8 mouse cellular contexts compared by ENCODE assay signal in the genomic region with DNA sequence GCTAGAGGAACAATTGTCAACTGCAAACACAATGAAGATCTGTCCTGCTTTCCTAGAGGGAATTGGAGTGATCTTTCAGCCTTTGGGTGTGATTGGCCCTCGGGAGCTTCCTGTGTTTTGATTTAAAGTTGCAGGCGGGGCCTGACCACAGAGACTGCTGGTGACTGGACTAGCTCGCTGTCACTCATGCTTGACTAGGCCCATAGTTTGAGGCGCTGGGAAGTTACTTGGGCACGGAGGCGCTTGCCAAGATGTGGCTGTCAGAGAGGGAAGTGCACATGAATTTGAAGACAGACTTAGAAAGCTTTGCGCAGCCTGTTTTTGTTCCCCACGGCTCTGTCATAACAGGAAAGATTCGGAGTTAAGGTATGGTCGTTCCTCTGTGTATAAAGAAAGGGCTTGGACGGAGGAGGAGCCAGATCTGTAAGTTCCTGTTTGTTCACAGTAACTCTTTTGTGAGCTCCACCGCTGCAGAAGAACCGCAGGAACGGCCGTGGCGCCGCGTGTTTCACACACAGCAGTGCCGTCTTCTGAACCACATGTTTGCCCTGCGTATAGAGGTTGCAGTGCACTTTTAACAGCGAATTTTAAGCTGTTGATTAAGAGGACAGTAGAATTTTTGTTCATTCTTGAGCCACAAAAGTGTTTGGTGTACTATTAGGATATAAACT. TPM values are rescaled to one million over a fixed set of nuclear protein-coding genes. Genes with fewer than 3 reads are reported as not detected.
DNase-seq lines count a peak whose midpoint lies in the region; ATAC-seq and TF ChIP-seq lines count a peak whose summit lies in the region.

No protein-coding gene starts in this region.

- H3K9ac ChIP-seq in ES-E14 (ENCODE audit: insufficient read depth, low read depth, low read length, poor library complexity, severe bottlenecking), result peak overlapping the region; percentile 59
- H3K9ac ChIP-seq in forebrain, embryonic 15.5 days (replicated peaks), result peak overlapping the region; percentile 4; the same call in 1 of the 2 replicates
- peak overlapping the region; percentile 56 for H3K9ac ChIP-seq in lung, embryonic 14.5 days

- peak overlapping the region; percentile 79 to 80 for H3K4me3 ChIP-seq in ES-E14 (ENCODE audit: insufficient read depth in 1 of 2, low read depth in 1 of 2, low read length in 2 of 2, poor library complexity in 1 of 2, severe bottlenecking in 1 of 2)
- H3K4me3 ChIP-seq in forebrain, embryonic 15.5 days, result peak overlapping the region; percentile 48
- H3K4me3 ChIP-seq in layer of hippocampus, adult 2 months, result peak overlapping the region; percentile 52
- H3K4me3 ChIP-seq in lung, embryonic 14.5 days (ENCODE audit: low read depth, low read length), result peak overlapping the region; percentile 41
- H3K4me3 ChIP-seq in olfactory bulb, adult 2 months (ENCODE audit: insufficient read depth, low read depth, low read length), result peak overlapping the region; percentile 54
- H3K4me3 ChIP-seq in thymus, adult 2 months (ENCODE audit: control insufficient read depth, insufficient read depth, low read length), result peak overlapping the region; percentile 59

- H3K4me1 ChIP-seq in ES-E14 (ENCODE audit: control insufficient read depth in 2 of 2, insufficient read depth in 2 of 2, low read length in 2 of 2, poor library complexity in 1 of 2), result no peaks in the 10 kb centered on the region
- H3K4me1 ChIP-seq in forebrain, embryonic 15.5 days, result peaks cover 15% of the 10 kb centered on the region
- H3K4me1 ChIP-seq in lung, embryonic 14.5 days (ENCODE audit: insufficient read depth), result no peaks in the 10 kb centered on the region
- H3K4me1 ChIP-seq in olfactory bulb, adult 2 months (ENCODE audit: control insufficient read depth, insufficient read depth, low read length), result no peaks in the 10 kb centered on the region
- peaks cover 2% of the 10 kb centered on the region; the same call in 1 of the 2 replicates for H3K4me1 ChIP-seq in thymus, adult 2 months (replicated peaks; ENCODE audit: control insufficient read depth, insufficient read depth, low read length)

- peak overlapping the region; percentile 58 for H3K4me2 ChIP-seq in forebrain, embryonic 15.5 days (replicated peaks)
- H3K4me2 ChIP-seq in lung, embryonic 14.5 days, result peak overlapping the region; percentile 74

- TF ChIP-seq CTCF in layer of hippocampus, adult 2 months (conservative IDR thresholded peaks at IDR 0.05), result peak; percentile 52
- TF ChIP-seq CTCF in lung, embryonic 14.5 days (IDR thresholded peaks at IDR 0.05; ENCODE audit: low read depth), result peak; percentile 21; the same call in 1 of the 2 replicates
- no peak for TF ChIP-seq CTCF in olfactory bulb, adult 2 months (IDR thresholded peaks at IDR 0.05; ENCODE audit: insufficient read depth, low read depth, low read length)
- no peak for TF ChIP-seq CTCF in thymus, adult 2 months (IDR thresholded peaks at IDR 0.05; ENCODE audit: borderline replicate concordance, control insufficient read depth, extremely low read depth, insufficient read depth, low read length, poor library complexity)

- no peaks in the 10 kb centered on the region for H3K27me3 ChIP-seq in forebrain, embryonic 15.5 days
- H3K27me3 ChIP-seq in lung, embryonic 14.5 days (ENCODE audit: insufficient read depth, low read length), result no peaks in the 10 kb centered on the region
- no peaks in the 10 kb centered on the region for H3K27me3 ChIP-seq in thymus, adult 2 months (ENCODE audit: control insufficient read depth, insufficient read depth, low read length)

- WGBS in forebrain, embryonic 15.5 days, result under 1% methylated on average over 21 of the region's 21 CpGs
- WGBS in lung, embryonic 14.5 days, result under 1% methylated on average over 21 of the region's 21 CpGs
- WGBS in olfactory bulb, adult 2 months, result under 1% methylated on average over 21 of the region's 21 CpGs
- WGBS in thymus, adult 2 months, result 0% methylated on average over 21 of the region's 21 CpGs

- TF ChIP-seq POLR2A in olfactory bulb, adult 2 months (IDR thresholded peaks at IDR 0.05; ENCODE audit: insufficient read depth, low read depth, low read length), result no peak
- TF ChIP-seq POLR2A in thymus, adult 2 months (IDR thresholded peaks at IDR 0.05; ENCODE audit: control insufficient read depth, extremely low read depth, insufficient read depth, low read length, poor library complexity), result 0 out of 2 replicates have a peak, but pooled peaks have one; percentile 27

- H3K9me3 ChIP-seq in ES-E14 (ENCODE audit: control insufficient read depth, insufficient read depth, low read depth, low read length), result no peaks in the 10 kb centered on the region
- no peaks in the 10 kb centered on the region for H3K9me3 ChIP-seq in forebrain, embryonic 15.5 days
- H3K9me3 ChIP-seq in lung, embryonic 14.5 days (ENCODE audit: low read depth, low read length), result no peaks in the 10 kb centered on the region

- peak; percentile 100 for ATAC-seq in forebrain, embryonic 15.5 days (replicated peaks)
- ATAC-seq in lung, embryonic 14.5 days (ENCODE audit: insufficient read depth), result peak; percentile 100

- intact Hi-C loops in heart, postnatal 36 days (cut with DNase I), result loop anchor here (2.0 kb wide), 1 partner anchor 23 kb away; a partner anchor contains a TSS

- no peaks in the 10 kb centered on the region; the same call in 1 of the 2 replicates for H3K36me3 ChIP-seq in ES-E14 (ENCODE audit: control insufficient read depth, insufficient read depth, low read length, poor library complexity, severe bottlenecking)
- peaks cover 29% of the 10 kb centered on the region for H3K36me3 ChIP-seq in forebrain, embryonic 15.5 days
- H3K36me3 ChIP-seq in lung, embryonic 14.5 days (ENCODE audit: insufficient read depth), result peaks cover 32% of the 10 kb centered on the region
- H3K36me3 ChIP-seq in thymus, adult 2 months (ENCODE audit: control insufficient read depth, insufficient read depth, low read length), result peaks cover 40% of the 10 kb centered on the region

- in situ Hi-C loops in ES-E14 (cut with MboI; ENCODE audit: low sequenced_read_pairs in 2 of 2, unreplicated experiment in 2 of 2), result no loop called here

- DNase-seq in ES-E14 (ENCODE audit: low read depth, low spot score), result peak; percentile 95
- DNase-seq in cerebellum, adult 11-12 months, result peak; percentile 84
- peak; percentile 98 to 99 for DNase-seq in heart, postnatal 36 days
- peak; percentile 88 to 93 for DNase-seq in layer of hippocampus, adult 2 months (ENCODE audit: low spot score in 2 of 2)
- DNase-seq in lung, embryonic 14.5 days, result peak; percentile 99
- DNase-seq in thymus, adult 2 months, result peak; percentile 96

- H3K27ac ChIP-seq in ES-E14 (ENCODE audit: insufficient read depth, low read depth, low read length, poor library complexity, severe bottlenecking), result no peak overlapping the region
- H3K27ac ChIP-seq in forebrain, embryonic 15.5 days (replicated peaks), result peak overlapping the region; percentile 47; the same call in 1 of the 2 replicates
- H3K27ac ChIP-seq in layer of hippocampus, adult 2 months, result peak overlapping the region; percentile 62
- peak overlapping the region; percentile 73 for H3K27ac ChIP-seq in lung, embryonic 14.5 days (ENCODE audit: low read depth)
- peak overlapping the region; percentile 45; the same call in 1 of the 2 replicates for H3K27ac ChIP-seq in olfactory bulb, adult 2 months (ENCODE audit: insufficient read depth, low read depth, low read length)
- peak overlapping the region; percentile 91 for H3K27ac ChIP-seq in thymus, adult 2 months (ENCODE audit: control insufficient read depth, insufficient read depth, low read length)

TF ChIP-seq in ES-E14, 5 proteins besides CTCF, POLR2A, EP300 and RAD21:
- peak; percentile 79 for TF ChIP-seq CHD2 (IDR thresholded peaks at IDR 0.05; ENCODE audit: low read depth, low read length)
- TF ChIP-seq HCFC1 (IDR thresholded peaks at IDR 0.05; ENCODE audit: borderline replicate concordance, insufficient read depth, low read length), result no peak

RNA-seq across cellular contexts. Expression of a gene that starts 22.8 kb away (rescaled TPM):
- total RNA-seq in ES-E14 (2012; rRNA removed), result 22.3 and 26.7 TPM in 2 replicates
- 15.5 and 17.9 TPM in 2 replicates for polyA plus RNA-seq in forebrain, embryonic 15.5 days (2015; fragmentation: Nextera tagmentation; extraction: Ambion mirVana)
- total RNA-seq in heart, postnatal 36 days (2021), result 1 to 10 TPM; 6.9 to 8.0 TPM
- total RNA-seq in layer of hippocampus, adult 2 months (2021), result 10 to 100 TPM in 1 of 2 experiments, 1 to 10 TPM in 1; 9.2 to 12.9 TPM
- 30.5 and 30.8 TPM in 2 replicates for polyA plus RNA-seq in lung, embryonic 14.5 days (2014; fragmentation: Nextera tagmentation; extraction: Ambion mirVana)
- polyA plus RNA-seq in olfactory bulb, adult 2 months (2012; ENCODE audit: insufficient read depth, insufficient read length, low replicate concordance, missing spikeins), result 331 TPM in 1 of 2 replicates, not detected in the other
- polyA plus RNA-seq in thymus, adult 2 months (2012; rRNA removed), result 37.5 and 45.2 TPM in 2 replicates

RNA-seq across cellular contexts. Expression of a gene that starts 30.8 kb away (rescaled TPM):
- total RNA-seq in ES-E14 (2012; rRNA removed), result 0.58 and 1.2 TPM in 2 replicates
- 0.32 and 0.39 TPM in 2 replicates for polyA plus RNA-seq in forebrain, embryonic 15.5 days (2015; fragmentation: Nextera tagmentation; extraction: Ambion mirVana)
- total RNA-seq in heart, postnatal 36 days (2021), result under 1 TPM in 1 of 2 experiments, not detected in 1; 0.27 TPM
- total RNA-seq in layer of hippocampus, adult 2 months (2021), result under 1 TPM; 0.44 to 0.61 TPM
- 0.15 TPM in 1 of 2 replicates, not detected in the other for polyA plus RNA-seq in lung, embryonic 14.5 days (2014; fragmentation: Nextera tagmentation; extraction: Ambion mirVana)
- not detected in 2 replicates for polyA plus RNA-seq in olfactory bulb, adult 2 months (2012; ENCODE audit: insufficient read depth, insufficient read length, low replicate concordance, missing spikeins)
- 0.39 and 0.62 TPM in 2 replicates for polyA plus RNA-seq in thymus, adult 2 months (2012; rRNA removed)

Comparison
In these comparisons a context has a peak if more than half of its experiments do, and no peak if none do; other contexts are left out.
1. H3K9ac ChIP-seq: peak in every context shown above with its lines; median percentile 59 in ES-E14; 56 in lung, embryonic 14.5 days; 4 in forebrain, embryonic 15.5 days.
2. CTCF ChIP-seq: peak in layer of hippocampus, adult 2 months (single experiment) and lung, embryonic 14.5 days (single experiment); none in olfactory bulb, adult 2 months (single experiment) and thymus, adult 2 months (single experiment).
3. Peak in every context shown above with its lines, with median percentiles within 50 percentile points of each other: DNase-seq and H3K4me3 ChIP-seq.